Mouse (Mus musculus): ENCODE data around the gene 6430628N08Rik. TPM values are rescaled to one million over a fixed set of nuclear protein-coding genes. Genes with fewer than 3 reads are reported as not detected.

The 6430628N08Rik gene
- polyA plus RNA-seq, 1 experiment = not detected

- Histone ChIP-seq H3K4me1 (ENCODE audit: control insufficient read depth, insufficient read depth, low read length) (peaks cover 2% of the 10 kb centered on the region; the same call in 1 of the 2 replicates), H3K27ac (ENCODE audit: insufficient read depth, low read length) (no peak overlapping the region), H3K4me3 (ENCODE audit: insufficient read depth, low read length) (no peak overlapping the region)
- TF ChIP-seq POLR2A (IDR thresholded peaks at IDR 0.05; ENCODE audit: extremely low read depth, insufficient read depth, low read length) (no peak), CTCF (IDR thresholded peaks at IDR 0.05; ENCODE audit: extremely low read depth, insufficient read depth, low read length) (no peak)
These were observed 34.9 kb upstream of the 6430628N08Rik start for GRCm38 (mm10) chr4:115855609-115856008.

- Histone ChIP-seq H3K4me3 (ENCODE audit: insufficient read depth, low read length) (no peak overlapping the region), H3K4me1 (ENCODE audit: control insufficient read depth, insufficient read depth, low read length) (peaks cover 2% of the 10 kb centered on the region; the same call in 1 of the 2 replicates), H3K27ac (ENCODE audit: insufficient read depth, low read length) (no peak overlapping the region)
- TF ChIP-seq CTCF (IDR thresholded peaks at IDR 0.05; ENCODE audit: extremely low read depth, insufficient read depth, low read length) (no peak), POLR2A (IDR thresholded peaks at IDR 0.05; ENCODE audit: extremely low read depth, insufficient read depth, low read length) (no peak)
These were observed 34.2 kb upstream of the 6430628N08Rik start for GRCm38 (mm10) chr4:115856282-115856681.

DNA sequence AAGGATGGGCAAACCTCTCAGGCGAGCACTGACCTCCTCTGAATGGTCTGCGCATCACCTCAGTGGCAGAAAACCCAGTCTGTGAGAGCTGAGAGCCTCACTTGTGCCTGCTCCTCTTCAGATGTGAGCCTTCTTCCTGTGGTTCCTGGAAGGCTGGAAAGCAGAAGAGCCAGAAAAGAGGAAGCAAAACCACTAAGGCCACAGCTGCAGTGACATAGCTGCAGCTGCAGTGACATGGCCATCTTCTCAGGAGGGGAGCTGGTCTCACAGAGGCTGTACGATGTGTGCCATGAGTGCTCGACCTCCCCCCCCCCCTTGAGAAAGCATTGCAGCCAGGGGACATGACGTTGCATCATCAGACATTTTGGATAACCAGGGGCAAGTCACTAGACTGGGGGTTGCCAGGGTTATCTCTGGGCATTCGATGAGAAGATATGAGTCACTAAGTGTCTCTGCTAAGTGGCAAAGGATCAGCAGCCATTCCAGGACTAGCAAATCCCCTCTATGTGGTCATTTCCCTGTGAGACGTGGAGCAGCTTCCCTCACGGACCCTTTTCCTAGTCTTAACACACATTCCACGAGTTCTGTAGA lies 33.1 kb upstream of the 6430628N08Rik start:
- H3K27ac ChIP-seq (ENCODE audit: insufficient read depth, low read length) = no peak overlapping the region
- peaks cover 2% of the 10 kb centered on the region; the same call in 1 of the 2 replicates for H3K4me1 ChIP-seq (ENCODE audit: control insufficient read depth, insufficient read depth, low read length)
- TF ChIP-seq CTCF (IDR thresholded peaks at IDR 0.05; ENCODE audit: extremely low read depth, insufficient read depth, low read length) (no peak), POLR2A (IDR thresholded peaks at IDR 0.05; ENCODE audit: extremely low read depth, insufficient read depth, low read length) (no peak)
- no peak overlapping the region for H3K4me3 ChIP-seq (ENCODE audit: insufficient read depth, low read length)

GRCm38 (mm10) chr4:115863352-115863751 lies 27.1 kb upstream of the 6430628N08Rik start:
- no peak overlapping the region for H3K4me3 ChIP-seq (ENCODE audit: insufficient read depth, low read length)
- H3K4me1 ChIP-seq (ENCODE audit: control insufficient read depth, insufficient read depth, low read length) = no peaks in the 10 kb centered on the region
- no peak overlapping the region for H3K27ac ChIP-seq (ENCODE audit: insufficient read depth, low read length)
- no peak for TF ChIP-seq POLR2A (IDR thresholded peaks at IDR 0.05; ENCODE audit: extremely low read depth, insufficient read depth, low read length)
- no peak for TF ChIP-seq CTCF (IDR thresholded peaks at IDR 0.05; ENCODE audit: extremely low read depth, insufficient read depth, low read length)

- no peak for TF ChIP-seq POLR2A (IDR thresholded peaks at IDR 0.05; ENCODE audit: extremely low read depth, insufficient read depth, low read length)
- Histone ChIP-seq H3K4me3 (ENCODE audit: insufficient read depth, low read length) (no peak overlapping the region), H3K4me1 (ENCODE audit: control insufficient read depth, insufficient read depth, low read length) (no peaks in the 10 kb centered on the region), H3K27ac (ENCODE audit: insufficient read depth, low read length) (no peak overlapping the region)
These were observed 26.6 kb upstream of the 6430628N08Rik start for GRCm38 (mm10) chr4:115863880-115864279.

- Histone ChIP-seq H3K4me3 (ENCODE audit: insufficient read depth, low read length) (no peak overlapping the region), H3K27ac (ENCODE audit: insufficient read depth, low read length) (no peak overlapping the region), H3K4me1 (ENCODE audit: control insufficient read depth, insufficient read depth, low read length) (no peaks in the 10 kb centered on the region)
- TF ChIP-seq CTCF (IDR thresholded peaks at IDR 0.05; ENCODE audit: extremely low read depth, insufficient read depth, low read length) (no peak), POLR2A (IDR thresholded peaks at IDR 0.05; ENCODE audit: extremely low read depth, insufficient read depth, low read length) (no peak)
These were observed 20.8 kb upstream of the 6430628N08Rik start for GRCm38 (mm10) chr4:115869512-115870210.

DNA sequence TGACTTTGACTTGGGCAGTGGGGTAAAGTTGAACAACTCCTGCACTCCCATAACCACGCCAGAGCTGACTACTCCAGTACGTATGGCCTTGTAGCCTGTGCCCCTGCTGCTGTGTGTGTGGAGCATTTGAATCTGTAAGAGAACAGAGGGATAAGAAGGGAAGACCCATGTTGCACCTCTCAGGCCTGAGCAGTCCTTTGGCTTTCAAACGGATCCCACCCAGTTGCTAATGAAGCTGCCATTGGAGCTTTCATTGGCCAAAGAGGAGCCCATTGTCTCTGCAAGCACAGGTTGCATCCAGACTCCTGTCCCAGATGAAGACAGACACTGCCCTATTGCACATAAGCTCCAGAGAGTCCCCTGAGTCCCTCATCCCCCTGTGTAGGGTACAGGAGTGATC lies 17.2 kb upstream of the 6430628N08Rik start:
- Histone ChIP-seq H3K27ac (ENCODE audit: insufficient read depth, low read length) (no peak overlapping the region), H3K4me3 (ENCODE audit: insufficient read depth, low read length) (no peak overlapping the region), H3K4me1 (ENCODE audit: control insufficient read depth, insufficient read depth, low read length) (no peaks in the 10 kb centered on the region)
- no peak for TF ChIP-seq CTCF (IDR thresholded peaks at IDR 0.05; ENCODE audit: extremely low read depth, insufficient read depth, low read length)
- no peak for TF ChIP-seq POLR2A (IDR thresholded peaks at IDR 0.05; ENCODE audit: extremely low read depth, insufficient read depth, low read length)

GRCm38 (mm10) chr4:115878216-115878678 lies 12.2 kb upstream of the 6430628N08Rik start:
- H3K4me3 ChIP-seq (ENCODE audit: insufficient read depth, low read length) = no peak overlapping the region
- TF ChIP-seq POLR2A (IDR thresholded peaks at IDR 0.05; ENCODE audit: extremely low read depth, insufficient read depth, low read length) (no peak), CTCF (IDR thresholded peaks at IDR 0.05; ENCODE audit: extremely low read depth, insufficient read depth, low read length) (no peak)
- H3K27ac ChIP-seq (ENCODE audit: insufficient read depth, low read length) = no peak overlapping the region
- peaks cover 2% of the 10 kb centered on the region; the same call in 1 of the 2 replicates for H3K4me1 ChIP-seq (ENCODE audit: control insufficient read depth, insufficient read depth, low read length)

- no peak overlapping the region for H3K4me3 ChIP-seq (ENCODE audit: insufficient read depth, low read length)
- TF ChIP-seq POLR2A (IDR thresholded peaks at IDR 0.05; ENCODE audit: extremely low read depth, insufficient read depth, low read length) (no peak), CTCF (IDR thresholded peaks at IDR 0.05; ENCODE audit: extremely low read depth, insufficient read depth, low read length) (no peak)
- peaks cover 2% of the 10 kb centered on the region; the same call in 1 of the 2 replicates for H3K4me1 ChIP-seq (ENCODE audit: control insufficient read depth, insufficient read depth, low read length)
- no peak overlapping the region for H3K27ac ChIP-seq (ENCODE audit: insufficient read depth, low read length)
These were observed 11.6 kb upstream of the 6430628N08Rik start for GRCm38 (mm10) chr4:115878828-115879227.

DNA sequence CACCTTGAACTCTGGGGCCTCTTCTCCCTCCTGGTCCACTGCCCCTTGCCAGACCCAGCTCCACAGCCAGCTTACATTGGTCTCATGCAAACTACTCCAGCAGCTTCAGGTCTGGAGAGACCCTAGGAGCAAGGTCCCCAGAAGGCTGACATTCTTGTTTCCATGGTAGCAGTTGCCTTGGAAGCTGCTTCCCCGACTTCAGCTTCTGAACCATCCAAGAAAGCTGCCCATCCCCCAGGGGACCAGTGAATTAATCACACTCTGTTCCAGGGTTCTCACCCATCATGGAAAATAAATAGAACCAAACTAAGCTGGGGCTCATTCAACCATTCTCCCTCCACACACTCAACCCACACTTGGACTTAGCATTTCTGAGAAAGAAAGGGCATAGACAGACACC lies 9.3 kb upstream of the 6430628N08Rik start:
- H3K4me1 ChIP-seq (ENCODE audit: control insufficient read depth, insufficient read depth, low read length) = peaks cover 4% of the 10 kb centered on the region; the same call in 1 of the 2 replicates
- no peak overlapping the region for H3K4me3 ChIP-seq (ENCODE audit: insufficient read depth, low read length)
- TF ChIP-seq CTCF (IDR thresholded peaks at IDR 0.05; ENCODE audit: extremely low read depth, insufficient read depth, low read length) (no peak), POLR2A (IDR thresholded peaks at IDR 0.05; ENCODE audit: extremely low read depth, insufficient read depth, low read length) (no peak)
- H3K27ac ChIP-seq (ENCODE audit: insufficient read depth, low read length) = no peak overlapping the region

All from cortical plate, adult 2 months (tissue).